In the genomic region with DNA sequence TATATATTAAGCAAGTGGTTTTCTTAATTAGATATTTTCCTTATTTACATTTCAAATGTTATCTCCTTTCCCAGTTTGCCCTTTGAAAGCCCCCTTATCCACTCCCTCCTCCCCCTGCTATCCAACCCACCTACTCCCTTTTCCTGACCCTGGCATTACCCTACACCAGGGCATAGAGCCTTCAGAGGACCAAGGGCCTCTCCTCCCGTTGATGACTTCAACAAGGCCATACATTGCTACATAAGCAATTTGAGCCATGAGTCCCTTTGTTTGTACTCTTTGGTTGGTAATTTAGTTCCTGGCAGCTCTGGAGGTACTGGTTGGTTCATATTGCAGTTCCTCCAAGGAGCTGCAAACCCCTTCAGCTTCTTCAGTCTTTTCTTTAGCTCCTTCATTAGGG, we compare ENCODE assay signal across 24 mouse cellular contexts.
"Had no signal": no experiment of that assay in that cellular context is flagged by ENCODE, and none has a peak within 500 bp of the region (broad histone marks: within the 10 kb centered on the region; RNA-seq: fewer than 3 reads in every experiment).

No protein-coding gene starts in this region.

- DNase-seq: gastrocnemius, adult 2 months; gastrocnemius, postnatal 10 days; gastrocnemius, postnatal 25 days; heart, adult 18-20 months; heart, postnatal 10 days; heart, postnatal 4 days; kidney, adult 18-20 months; kidney, adult 8-10 months; kidney, postnatal 10 days; kidney, postnatal 25 days; kidney, postnatal 4 days had no signal

- H3K9me3 ChIP-seq: hindbrain, embryonic 10.5 days; hindbrain, embryonic 12.5 days; intestine, embryonic 15.5 days; limb, embryonic 10.5 days; limb, embryonic 12.5 days had no signal

- H3K27me3 ChIP-seq: hindbrain, embryonic 12.5 days; intestine, embryonic 15.5 days; limb, embryonic 12.5 days had no signal

- H3K4me3 ChIP-seq: gastrocnemius, adult 2 months; hindbrain, embryonic 10.5 days; hindbrain, embryonic 12.5 days; intestine, embryonic 15.5 days; layer of hippocampus, adult 2 months; left cerebral cortex, adult 2 months; limb, embryonic 10.5 days; limb, embryonic 12.5 days had no signal

- H3K4me2 ChIP-seq: heart, embryonic 11.5 days; hindbrain, embryonic 12.5 days; hindbrain, embryonic 14.5 days; intestine, embryonic 15.5 days; limb, embryonic 12.5 days had no signal

- H3K4me1 ChIP-seq: hindbrain, embryonic 10.5 days; hindbrain, embryonic 12.5 days; intestine, embryonic 15.5 days; limb, embryonic 12.5 days had no signal

- H3K36me3 ChIP-seq: hindbrain, embryonic 10.5 days; hindbrain, embryonic 12.5 days; intestine, embryonic 15.5 days; limb, embryonic 10.5 days; limb, embryonic 12.5 days had no signal

- ATAC-seq: forebrain, embryonic 16.5 days; hindbrain, embryonic 16.5 days; inflammation-experienced regulatory T-cells, adult 6 months; intestine, embryonic 15.5 days; intestine, postnatal 0 days had no signal

- H3K9ac ChIP-seq: hindbrain, embryonic 12.5 days; hindbrain, embryonic 14.5 days; intestine, embryonic 15.5 days; limb, embryonic 12.5 days had no signal

- H3K27ac ChIP-seq: gastrocnemius, adult 2 months; hindbrain, embryonic 10.5 days; hindbrain, embryonic 12.5 days; hindbrain, embryonic 14.5 days; intestine, embryonic 15.5 days; layer of hippocampus, adult 2 months; left cerebral cortex, adult 2 months; limb, embryonic 10.5 days; limb, embryonic 12.5 days had no signal
